In genomic region chr3:32510375-32511190, GRCm38 (mm10) we compare ENCODE assay signal across 7 mouse cellular contexts. TPM values are rescaled to one million over a fixed set of nuclear protein-coding genes. Genes with fewer than 3 reads are reported as not detected.
A peak's percentile ranks its signal among the peaks of the same experiment; 100 is the strongest.
DNase-seq lines count a peak whose midpoint lies in the region; ATAC-seq lines count a peak whose summit lies in the region.

No protein-coding gene starts in this region.

- H3K4me1 ChIP-seq in intestine, embryonic 15.5 days (replicated peaks), result 0 out of 2 replicates have a peak, but pooled peaks cover 3% of the 10 kb centered on the region
- peaks cover 48% of the 10 kb centered on the region for H3K4me1 ChIP-seq in midbrain, embryonic 10.5 days

- no peaks in the 10 kb centered on the region for H3K36me3 ChIP-seq in intestine, embryonic 15.5 days
- peaks cover 19% of the 10 kb centered on the region for H3K36me3 ChIP-seq in midbrain, embryonic 10.5 days

- peak; percentile 97 for ATAC-seq in intestine, embryonic 15.5 days

- H3K9me3 ChIP-seq in intestine, embryonic 15.5 days, result no peaks in the 10 kb centered on the region
- no peaks in the 10 kb centered on the region for H3K9me3 ChIP-seq in midbrain, embryonic 10.5 days (replicated peaks)

- peak overlapping the region; percentile 90 for H3K4me3 ChIP-seq in intestine, embryonic 15.5 days (replicated peaks)
- H3K4me3 ChIP-seq in midbrain, embryonic 10.5 days, result peak overlapping the region; percentile 94

- H3K27me3 ChIP-seq in intestine, embryonic 15.5 days (replicated peaks), result no peaks in the 10 kb centered on the region
- H3K27me3 ChIP-seq in midbrain, embryonic 10.5 days (ENCODE audit: low read depth, poor library complexity, severe bottlenecking), result no peaks in the 10 kb centered on the region

- H3K4me2 ChIP-seq in intestine, embryonic 15.5 days (replicated peaks), result peak overlapping the region; percentile 71

- H3K27ac ChIP-seq in intestine, embryonic 15.5 days, result peak overlapping the region; percentile 87
- peak overlapping the region; percentile 97 for H3K27ac ChIP-seq in midbrain, embryonic 10.5 days (replicated peaks)

- peak overlapping the region; percentile 96 for H3K9ac ChIP-seq in intestine, embryonic 15.5 days

- intact Hi-C loops in left cerebral cortex, postnatal 25 days (cut with DNase I), result no loop called here

- peak; percentile 98 to 99 for DNase-seq in adrenal gland, adult (ENCODE audit: inconsistent age in 2 of 2, low spot score in 1 of 2)
- peak; percentile 98 for DNase-seq in embryo, embryonic 10.5 days (ENCODE audit: low spot score)
- peak; percentile 96 for DNase-seq in gastrocnemius, postnatal 25 days
- peak; percentile 88 to 94 for DNase-seq in left cerebral cortex, postnatal 25 days (ENCODE audit: low spot score in 2 of 2)
- peak; percentile 99 for DNase-seq in midbrain, embryonic 10.5 days (ENCODE audit: low spot score)
- DNase-seq in right cerebral cortex, postnatal 4 days, result peak; percentile 97

- WGBS in intestine, embryonic 15.5 days, result under 1% methylated on average over 69 of the region's 69 CpGs
- WGBS in midbrain, embryonic 10.5 days, result under 1% methylated on average over 69 of the region's 69 CpGs

RNA-seq across cellular contexts. Expression of gene Zfp639, which starts 0.5 kb away (rescaled TPM):
- 10 to 100 TPM; 20.6 to 26.3 TPM for total RNA-seq in gastrocnemius, postnatal 25 days (2021)
- 28.2 and 32.9 TPM in 2 replicates for polyA plus RNA-seq in intestine, embryonic 15.5 days (2015; fragmentation: Nextera tagmentation; extraction: Ambion mirVana)
- total RNA-seq in left cerebral cortex, postnatal 25 days (2021), result 10 to 100 TPM; 34.2 to 35.4 TPM
- 40.3 and 43.7 TPM in 2 replicates for polyA plus RNA-seq in midbrain, embryonic 10.5 days (2016; fragmentation: Nextera tagmentation; extraction: Ambion mirVana)

RNA-seq across cellular contexts. Expression of gene Kcnmb3, which starts 18.6 kb away (rescaled TPM):
- total RNA-seq in gastrocnemius, postnatal 25 days (2021), result not detected
- not detected in 2 replicates for polyA plus RNA-seq in intestine, embryonic 15.5 days (2015; fragmentation: Nextera tagmentation; extraction: Ambion mirVana)
- under 1 TPM; 0.57 to 0.76 TPM for total RNA-seq in left cerebral cortex, postnatal 25 days (2021)
- polyA plus RNA-seq in midbrain, embryonic 10.5 days (2016; fragmentation: Nextera tagmentation; extraction: Ambion mirVana), result 0.07 TPM in 1 of 2 replicates, not detected in the other

RNA-seq across cellular contexts. Expression of gene Mfn1, which starts 18.7 kb away (rescaled TPM):
- 100 to 1,000 TPM; 184 to 204 TPM for total RNA-seq in gastrocnemius, postnatal 25 days (2021)
- polyA plus RNA-seq in intestine, embryonic 15.5 days (2015; fragmentation: Nextera tagmentation; extraction: Ambion mirVana), result 27.3 and 29.7 TPM in 2 replicates
- 100 to 1,000 TPM; 106 to 124 TPM for total RNA-seq in left cerebral cortex, postnatal 25 days (2021)
- polyA plus RNA-seq in midbrain, embryonic 10.5 days (2016; fragmentation: Nextera tagmentation; extraction: Ambion mirVana), result 22.1 and 33.7 TPM in 2 replicates

Comparison
In these comparisons a context has a peak if more than half of its experiments do, and no peak if none do; other contexts are left out.
1. Peak in every context shown above with its lines: DNase-seq, ATAC-seq, H3K4me3 ChIP-seq and H3K27ac ChIP-seq.